Mouse (Mus musculus) ovary, postnatal 14 days (tissue): ENCODE measurements at regions not wholly inside any gene's neighbourhood (a gene's known extent, or its start where the extent isn't known, plus 50 kb on each side); places are given as distances from the start of the nearest gene placed in this dataset.

Experiments used
- DNase-seq: peaks from one replicate; pipeline ENCODE4 v3.0.0; 2022; ENCODE audit warnings: low spot score

GRCm38 (mm10) chr9:83273361-83273975, 127.0 kb upstream of the Hmgn3 start:
- DNase-seq = no peak

GRCm38 (mm10) chr9:83265736-83266135, 119.3 kb upstream of the Hmgn3 start:
- DNase-seq = no peak

GRCm38 (mm10) chr9:83259511-83259910, 113.0 kb upstream of the Hmgn3 start:
- no peak for DNase-seq

- no peak for DNase-seq
These were observed 112.5 kb upstream of the Hmgn3 start for GRCm38 (mm10) chr9:83258986-83259385.

- no peak for DNase-seq
These were observed 112.0 kb upstream of the Hmgn3 start for GRCm38 (mm10) chr9:83258476-83258875.

- DNase-seq = no peak
These were observed 107.9 kb upstream of the Hmgn3 start for GRCm38 (mm10) chr9:83254356-83254755.

- no peak for DNase-seq
These were observed 107.3 kb upstream of the Hmgn3 start for GRCm38 (mm10) chr9:83253789-83254188.

GRCm38 (mm10) chr9:83251793-83252192, 105.3 kb upstream of the Hmgn3 start:
- DNase-seq = no peak

GRCm38 (mm10) chr9:83249871-83250270, 103.4 kb upstream of the Hmgn3 start:
- no peak for DNase-seq

GRCm38 (mm10) chr9:83248164-83248730, 101.8 kb upstream of the Hmgn3 start:
- no peak for DNase-seq

- peak; percentile 2 for DNase-seq
These were observed 100.7 kb upstream of the Hmgn3 start for GRCm38 (mm10) chr9:83247066-83247668.

GRCm38 (mm10) chr9:83241119-83241518, 94.6 kb upstream of the Hmgn3 start:
- no peak for DNase-seq

GRCm38 (mm10) chr9:83239097-83239496, 92.6 kb upstream of the Hmgn3 start:
- no peak for DNase-seq

- DNase-seq = no peak
These were observed 75.4 kb upstream of the Hmgn3 start for GRCm38 (mm10) chr9:83221866-83222265.

- no peak for DNase-seq
These were observed 56.1 kb upstream of the Hmgn3 start for GRCm38 (mm10) chr9:83202583-83202982.

- DNase-seq = no peak
These were observed 53.3 kb upstream of the Hmgn3 start for GRCm38 (mm10) chr9:83199771-83200170.

GRCm38 (mm10) chr9:83199176-83199575, 52.7 kb upstream of the Hmgn3 start:
- no peak for DNase-seq

- DNase-seq = no peak
These were observed 50.5 kb upstream of the Hmgn3 start for GRCm38 (mm10) chr9:83197013-83197412.
